Mouse (Mus musculus) retina, postnatal 7 days (tissue): ENCODE measurements at regions not wholly inside any gene's neighbourhood (a gene's known extent, or its start where the extent isn't known, plus 50 kb on each side); places are given as distances from the start of the nearest gene placed in this dataset.

Experiments
- DNase-seq: peaks from one replicate; pipeline ENCODE4 v3.0.0-alpha.2; 2012; ENCODE audit warnings: low read depth, low spot score

- peak; percentile 44 for DNase-seq
These were observed 211.8 kb downstream of the CK137956 start for GRCm38 (mm10) chr4:127758961-127759360.

GRCm38 (mm10) chr4:127756238-127756637, 214.5 kb downstream of the CK137956 start:
- DNase-seq = no peak

GRCm38 (mm10) chr4:127750781-127751180, 220.0 kb downstream of the CK137956 start:
- no peak for DNase-seq

GRCm38 (mm10) chr4:127747876-127748275, 222.9 kb downstream of the CK137956 start:
- no peak for DNase-seq

- DNase-seq = no peak
These were observed 234.0 kb downstream of the CK137956 start for GRCm38 (mm10) chr4:127736781-127737180.

GRCm38 (mm10) chr4:127736151-127736550, 234.6 kb downstream of the CK137956 start:
- DNase-seq = no peak

GRCm38 (mm10) chr4:127734641-127735040, 236.1 kb downstream of the CK137956 start:
- DNase-seq = no peak

GRCm38 (mm10) chr4:127718661-127719060, 252.1 kb downstream of the CK137956 start:
- no peak for DNase-seq

GRCm38 (mm10) chr4:127712274-127712673, 258.5 kb downstream of the CK137956 start:
- DNase-seq = no peak

- DNase-seq = no peak
These were observed 259.9 kb downstream of the CK137956 start for GRCm38 (mm10) chr4:127710816-127711215.

GRCm38 (mm10) chr4:127709746-127710145, 261.0 kb downstream of the CK137956 start:
- DNase-seq = no peak

- DNase-seq = no peak
These were observed 262.6 kb downstream of the CK137956 start for GRCm38 (mm10) chr4:127708186-127708585.

- no peak for DNase-seq
These were observed 263.6 kb downstream of the CK137956 start for GRCm38 (mm10) chr4:127707126-127707525.

- no peak for DNase-seq
These were observed 269.1 kb downstream of the CK137956 start for GRCm38 (mm10) chr4:127701651-127702050.

GRCm38 (mm10) chr4:127689986-127690385, 280.8 kb downstream of the CK137956 start:
- no peak for DNase-seq

GRCm38 (mm10) chr4:127685021-127685420, 285.7 kb downstream of the CK137956 start:
- no peak for DNase-seq

- no peak for DNase-seq
These were observed 291.4 kb downstream of the CK137956 start for GRCm38 (mm10) chr4:127679391-127679790.

GRCm38 (mm10) chr4:127678437-127678836, 292.3 kb downstream of the CK137956 start:
- DNase-seq = no peak

- DNase-seq = no peak
These were observed 294.9 kb downstream of the CK137956 start for GRCm38 (mm10) chr4:127675745-127676315.

- no peak for DNase-seq
These were observed 302.0 kb upstream of the Gjb5 start for GRCm38 (mm10) chr4:127659950-127660349.

- no peak for DNase-seq
These were observed 293.6 kb upstream of the Gjb5 start for GRCm38 (mm10) chr4:127651601-127652000.

- DNase-seq = no peak
These were observed 290.0 kb upstream of the Gjb5 start for GRCm38 (mm10) chr4:127648011-127648410.

- DNase-seq = no peak
These were observed 289.2 kb upstream of the Gjb5 start for GRCm38 (mm10) chr4:127647189-127647588.
